Mouse (Mus musculus): Measurements from ENCODE around the gene Sdhaf1.

GRCm38 (mm10) chr7:30363344-30363738 is 39.6 kb upstream of the Sdhaf1 start:
- TF ChIP-seq CTCF (IDR thresholded peaks at IDR 0.05; ENCODE audit: control insufficient read depth, insufficient read depth, insufficient replicate concordance, low read depth, low read length) (no peak), POLR2A (IDR thresholded peaks at IDR 0.05; ENCODE audit: control insufficient read depth, low read depth, low read length) (no peak)
